Mouse (Mus musculus) C2C12 (cell line): ENCODE results near the gene Inip. TPM values are rescaled to one million over a fixed set of nuclear protein-coding genes. Genes with fewer than 3 reads are reported as not detected.
A peak's percentile ranks its signal among the peaks of the same experiment; 100 is the strongest.

Experiments
- H3K27me3 ChIP-seq: one replicate; pipeline ENCODE4 v1.6.1; 2011; ENCODE audit not compliant: control insufficient read depth, insufficient read depth, insufficient read length
- H3K36me3 ChIP-seq: one replicate; pipeline ENCODE4 v1.6.1; 2011; ENCODE audit not compliant: control insufficient read depth, insufficient read depth
- H3K4me3 ChIP-seq: one replicate; pipeline ENCODE4 v1.5.1; 2011; ENCODE audit warnings: mild to moderate bottlenecking, control low read depth; ENCODE audit not compliant: poor library complexity, insufficient read depth, severe bottlenecking
- H3K79me2 ChIP-seq: one replicate; pipeline ENCODE4 v1.6.1; 2011; ENCODE audit not compliant: control insufficient read depth, insufficient read depth
- H3K79me3 ChIP-seq: one replicate; pipeline ENCODE4 v1.6.1; 2011; ENCODE audit warnings: low read depth, control low read depth
- H3ac ChIP-seq: one replicate; pipeline ENCODE3; 2011; ENCODE audit warnings: low read depth; ENCODE audit not compliant: control insufficient read depth, insufficient read length
- CEBPB ChIP-seq: IDR thresholded peaks from one replicate; pipeline ENCODE4 v1.6.1; 2011; ENCODE audit warnings: low read depth, mild to moderate bottlenecking, control low read depth, moderate library complexity
- CTCF ChIP-seq: IDR thresholded peaks from one replicate; pipeline ENCODE4 v1.5.1; 2011; ENCODE audit not compliant: control insufficient read depth, insufficient read depth, insufficient read length
- FOSL1 ChIP-seq: IDR thresholded peaks from one replicate; pipeline ENCODE4 v1.8.0; 2011; ENCODE audit warnings: mild to moderate bottlenecking, low read length; ENCODE audit not compliant: poor library complexity, insufficient read depth, severe bottlenecking
- MAX ChIP-seq: IDR thresholded peaks from one replicate; pipeline ENCODE4 v1.6.1; 2011; ENCODE audit warnings: mild to moderate bottlenecking, control low read depth
- MYOD1 ChIP-seq: IDR thresholded peaks from one replicate; pipeline ENCODE4 v1.6.1; 2011; ENCODE audit warnings: low read depth; ENCODE audit not compliant: control insufficient read depth, insufficient read length
- MYOG ChIP-seq: IDR thresholded peaks from one replicate; pipeline ENCODE4 v1.6.1; 2011; ENCODE audit not compliant: control insufficient read depth, insufficient read length; ENCODE audit errors: extremely low read depth
- USF1 ChIP-seq: IDR thresholded peaks from one replicate; pipeline ENCODE4 v1.6.1; 2011; ENCODE audit warnings: low read depth, mild to moderate bottlenecking, control low read depth, moderate library complexity
- polyA plus RNA-seq: library from polyadenylated mRNA; unstranded; fragments of >200 nt; fragmentation: generic; extraction: Trizol; gene quantifications from one replicate; pipeline ENCODE4 v1.2.1, GENCODE M21; 2012; ENCODE audit warnings: missing spikeins

Inip gene
- polyA plus RNA-seq, 1 experiment = 12.9 TPM

DNA sequence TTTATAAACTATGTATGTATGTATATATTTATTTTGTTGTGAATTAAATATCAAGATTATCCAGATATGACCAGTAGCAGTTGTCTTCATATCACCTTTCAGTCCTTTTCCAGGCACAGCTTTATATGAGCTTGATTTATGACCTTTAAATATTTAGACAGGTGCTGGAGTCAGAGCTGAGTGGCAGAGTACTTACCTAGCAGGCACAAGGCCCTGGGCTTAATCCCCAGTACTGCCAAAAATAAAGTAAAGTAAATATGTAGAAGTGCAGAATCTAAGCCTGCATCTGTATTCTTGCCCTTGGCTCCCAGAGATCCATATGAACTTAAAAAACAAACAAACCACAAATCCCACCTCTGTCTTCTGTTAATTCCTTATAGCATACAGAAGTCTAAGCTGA, 12.4 kb downstream of the Inip start:
- Histone ChIP-seq H3K79me3 (no peaks in the 10 kb centered on the region), H3ac (no peak overlapping the region), H3K36me3 (no peaks in the 10 kb centered on the region), H3K4me3 (no peak overlapping the region), H3K79me2 (no peaks in the 10 kb centered on the region), H3K27me3 (peaks cover 9% of the 10 kb centered on the region)
- no peak for TF ChIP-seq FOSL1
- no peak for TF ChIP-seq CTCF
- TF ChIP-seq MYOG = no peak
- TF ChIP-seq CEBPB = no peak
- no peak for TF ChIP-seq MAX
- TF ChIP-seq USF1 = no peak
- no peak for TF ChIP-seq MYOD1

DNA sequence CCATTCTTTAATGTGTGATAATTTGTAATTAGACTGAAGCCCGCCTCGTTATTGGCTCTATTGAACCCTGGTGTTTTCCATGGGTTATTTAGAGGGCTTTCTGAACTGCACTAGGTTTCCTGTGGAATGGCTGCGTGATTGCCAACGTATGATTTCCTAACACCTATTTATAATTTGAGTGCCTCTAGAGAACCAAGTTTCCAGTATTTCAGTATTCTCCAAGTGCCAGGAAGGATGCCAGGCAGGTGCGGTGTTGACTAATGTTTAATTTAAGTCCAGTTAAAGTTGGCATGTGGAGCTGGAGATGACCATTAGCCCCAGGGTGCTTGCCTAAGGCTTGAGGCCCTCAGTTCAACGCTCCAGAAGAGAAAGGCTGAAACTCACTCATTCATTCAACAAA, 14.3 kb downstream of the Inip start:
- no peak overlapping the region for H3ac ChIP-seq
- peaks cover 15% of the 10 kb centered on the region for H3K79me2 ChIP-seq
- no peak overlapping the region for H3K4me3 ChIP-seq
- H3K36me3 ChIP-seq = no peaks in the 10 kb centered on the region
- TF ChIP-seq USF1 (no peak), MAX (no peak), CTCF (no peak), FOSL1 (no peak), CEBPB (no peak), MYOG (no peak), MYOD1 (no peak)
- H3K27me3 ChIP-seq = peaks cover 5% of the 10 kb centered on the region
- peaks cover 15% of the 10 kb centered on the region for H3K79me3 ChIP-seq

DNA sequence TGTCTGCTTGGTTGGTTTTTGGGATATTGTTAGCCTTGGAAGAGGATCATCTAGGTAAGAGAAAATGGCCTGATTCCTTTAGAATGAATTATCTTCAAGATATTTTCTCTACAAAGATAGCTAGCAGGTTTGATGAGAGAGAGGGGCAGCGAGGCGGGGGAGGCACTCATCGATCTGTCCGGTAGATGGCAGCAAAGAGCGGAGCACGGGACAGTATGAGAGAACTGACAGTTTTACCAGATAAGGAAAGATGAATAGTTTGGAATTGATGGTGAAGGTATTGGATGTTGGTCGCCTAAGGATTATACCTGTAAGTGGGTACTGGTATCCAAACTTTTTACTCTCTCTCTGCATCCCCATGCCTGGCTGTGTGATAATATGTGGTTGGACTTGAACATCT, 14.7 kb downstream of the Inip start:
- no peaks in the 10 kb centered on the region for H3K36me3 ChIP-seq
- H3K79me2 ChIP-seq = peaks cover 19% of the 10 kb centered on the region
- H3K79me3 ChIP-seq = peaks cover 19% of the 10 kb centered on the region
- peaks cover 2% of the 10 kb centered on the region for H3K27me3 ChIP-seq
- TF ChIP-seq FOSL1 = no peak
- peak; percentile 78 for TF ChIP-seq CTCF
- H3ac ChIP-seq = no peak overlapping the region
- no peak overlapping the region for H3K4me3 ChIP-seq

DNA sequence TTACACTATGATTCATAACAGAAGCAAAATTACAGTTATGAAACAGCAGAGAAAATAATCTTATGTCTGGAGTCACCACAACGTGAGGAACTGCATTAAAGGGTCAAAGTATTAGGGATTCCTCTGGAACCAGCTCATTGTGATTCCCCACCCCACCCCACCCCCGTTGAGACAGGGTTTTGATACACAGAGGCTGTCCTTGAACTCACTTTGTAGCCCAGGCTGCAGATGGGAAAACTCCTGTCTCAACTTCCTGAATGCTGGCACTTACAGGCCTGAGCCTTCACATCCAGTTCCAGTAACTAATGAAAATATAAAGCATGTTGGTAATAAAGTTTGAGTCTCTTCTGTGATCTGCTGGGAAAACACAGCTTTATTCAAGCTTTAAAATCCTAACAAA, 16.0 kb downstream of the Inip start:
- H3K4me3 ChIP-seq = no peak overlapping the region
- H3K79me2 ChIP-seq = peaks cover 32% of the 10 kb centered on the region
- H3K36me3 ChIP-seq = peaks cover under 1% of the 10 kb centered on the region
- H3K79me3 ChIP-seq = peaks cover 30% of the 10 kb centered on the region
- no peaks in the 10 kb centered on the region for H3K27me3 ChIP-seq
- H3ac ChIP-seq = no peak overlapping the region
- TF ChIP-seq MAX = no peak
- TF ChIP-seq MYOD1 = no peak
- no peak for TF ChIP-seq FOSL1
- no peak for TF ChIP-seq CTCF
- no peak for TF ChIP-seq CEBPB
- TF ChIP-seq MYOG = no peak
- no peak for TF ChIP-seq USF1

DNA sequence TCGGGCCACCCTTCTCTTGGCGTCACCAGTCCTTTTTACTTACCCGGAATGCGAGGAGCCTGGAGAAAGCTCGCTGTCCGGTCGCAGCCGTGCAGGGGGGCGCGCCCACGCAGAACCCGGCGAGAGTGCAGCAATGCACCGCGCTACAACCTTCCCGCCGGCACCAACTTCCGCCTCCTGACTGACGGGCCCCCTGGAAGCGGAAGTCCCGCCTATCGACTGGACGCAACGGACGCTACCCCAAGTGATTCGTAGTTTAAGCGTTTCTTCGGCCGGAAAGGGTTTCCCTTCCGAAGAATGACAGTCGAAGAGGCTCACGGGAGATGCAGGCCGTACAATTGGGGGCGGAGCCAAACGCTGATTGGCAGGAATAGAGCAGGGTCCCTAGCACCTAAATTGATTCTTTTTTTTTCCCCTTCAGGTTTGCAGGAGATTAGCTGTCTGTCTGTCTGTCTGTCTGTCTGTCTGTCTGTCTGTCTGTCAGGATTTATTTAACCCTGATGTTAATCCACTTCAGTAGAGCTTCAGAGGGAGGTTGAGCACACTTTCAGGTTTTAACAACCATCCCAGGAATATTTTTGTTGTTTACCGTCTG, 17.6 kb downstream of the Inip start:
- TF ChIP-seq MAX (peak; percentile 54), FOSL1 (no peak)
- H3K79me2 ChIP-seq = peaks cover 48% of the 10 kb centered on the region
- peak overlapping the region; percentile 87 for H3K4me3 ChIP-seq
- no peaks in the 10 kb centered on the region for H3K27me3 ChIP-seq
- H3K36me3 ChIP-seq = peaks cover 16% of the 10 kb centered on the region
- H3ac ChIP-seq = peak overlapping the region; percentile 94
- peaks cover 44% of the 10 kb centered on the region for H3K79me3 ChIP-seq

DNA sequence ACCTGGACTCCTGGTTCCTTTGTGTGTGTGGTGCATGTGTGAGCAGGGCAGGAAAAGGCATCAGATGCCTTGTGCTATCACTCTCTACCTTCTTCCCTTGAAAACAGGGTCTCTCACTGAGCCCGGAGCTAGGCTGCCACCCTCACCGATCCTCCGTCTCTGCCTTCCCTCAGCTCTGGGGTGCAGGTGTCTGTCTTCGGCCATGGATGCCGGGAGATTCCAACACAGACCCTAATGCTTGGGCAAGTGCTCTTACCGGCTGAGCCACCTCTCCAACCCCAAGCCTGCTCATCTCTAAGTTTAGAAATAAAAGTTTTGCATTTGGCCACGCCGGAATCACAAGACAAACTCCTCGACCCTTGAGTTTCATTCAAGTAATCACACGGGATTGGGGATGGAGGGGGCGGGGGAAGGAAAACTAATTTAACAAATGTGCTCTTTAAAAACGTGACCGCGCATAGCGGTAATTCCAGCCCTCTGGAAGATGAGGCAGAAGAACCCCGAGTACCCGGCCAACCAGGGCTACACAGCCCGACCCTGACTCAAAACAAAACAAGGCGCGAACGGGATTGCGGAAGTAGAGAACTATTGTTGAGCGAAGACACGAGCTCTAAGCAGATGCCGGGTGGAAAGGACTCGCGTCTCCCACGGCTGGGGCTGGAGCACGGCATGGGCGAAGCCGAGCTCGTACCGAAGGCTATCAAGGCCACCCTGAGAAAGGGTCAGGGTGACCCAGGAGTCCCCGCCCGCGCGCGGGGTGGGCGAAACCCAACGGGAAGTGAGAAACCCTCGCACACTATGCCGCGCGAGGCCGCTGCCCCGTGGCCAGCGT, 18.3 kb downstream of the Inip start:
- peak overlapping the region; percentile 87 for H3K4me3 ChIP-seq
- H3ac ChIP-seq = peak overlapping the region; percentile 94
- no peaks in the 10 kb centered on the region for H3K27me3 ChIP-seq
- H3K79me2 ChIP-seq = peaks cover 55% of the 10 kb centered on the region
- H3K36me3 ChIP-seq = peaks cover 23% of the 10 kb centered on the region
- peaks cover 51% of the 10 kb centered on the region for H3K79me3 ChIP-seq
- TF ChIP-seq CEBPB (no peak), MYOG (no peak), CTCF (no peak), FOSL1 (no peak), MAX (no peak), MYOD1 (no peak), USF1 (no peak)
